Mouse (Mus musculus) lung, postnatal 0 days (tissue): ENCODE measurements at regions not wholly inside any gene's neighbourhood (a gene's known extent, or its start where the extent isn't known, plus 50 kb on each side); places are given as distances from the start of the nearest gene placed in this dataset.

Source experiments
- ATAC-seq: fragments of 200-750 bp; cut with Nextera tagmentation; 2 replicates; pipeline ENCODE4 v1.8.0; 2017; ENCODE audit warnings: moderate library complexity
- DNase-seq: peaks from one replicate; pipeline ENCODE4 v3.0.0-alpha.2; 2016; ENCODE audit warnings: low spot score
- H3K27ac ChIP-seq: fragments of 300-500 bp; sonication (generic); 2 replicates; pipeline ENCODE4 v1.5.1; 2014; ENCODE audit warnings: antibody characterized with exemption, mild to moderate bottlenecking, low read length, mixed read lengths
- H3K27me3 ChIP-seq: fragments of 300-500 bp; sonication (generic); replicated peaks from 2 replicates; pipeline ENCODE4 v1.6.1; 2014; ENCODE audit warnings: low read length, mixed read lengths; ENCODE audit not compliant: insufficient read depth
- H3K36me3 ChIP-seq: fragments of 300-500 bp; sonication (generic); 2 replicates; pipeline ENCODE4 v1.6.1; 2014; ENCODE audit warnings: low read length, mixed read lengths; ENCODE audit not compliant: insufficient read depth
- H3K4me1 ChIP-seq: fragments of 300-500 bp; sonication (generic); 2 replicates; pipeline ENCODE4 v1.6.1; 2014; ENCODE audit warnings: antibody characterized with exemption, low read depth, low read length, mixed read lengths; ENCODE audit not compliant: insufficient read depth
- H3K4me2 ChIP-seq: fragments of 300-500 bp; sonication (generic); replicated peaks from 2 replicates; pipeline ENCODE4 v1.6.1; 2014; ENCODE audit warnings: low read depth, mild to moderate bottlenecking, low read length, moderate library complexity, mixed read lengths
- H3K4me3 ChIP-seq: fragments of 300-500 bp; sonication (generic); 2 replicates; pipeline ENCODE4 v1.5.1; 2014; ENCODE audit warnings: low read depth, low read length
- H3K9ac ChIP-seq: fragments of 300-500 bp; sonication (generic); replicated peaks from 2 replicates; pipeline ENCODE4 v1.6.1; 2014; ENCODE audit warnings: low read depth, mild to moderate bottlenecking
- H3K9me3 ChIP-seq: fragments of 300-500 bp; sonication (generic); 2 replicates; pipeline ENCODE4 v1.6.1; 2016; ENCODE audit warnings: low read length, mixed read lengths
- CTCF ChIP-seq: IDR thresholded peaks from 2 replicates; pipeline ENCODE4 v1.5.1; 2016; ENCODE audit warnings: antibody characterized with exemption, mild to moderate bottlenecking
- EP300 ChIP-seq: IDR thresholded peaks from 2 replicates; pipeline ENCODE4 v1.6.1; 2016; ENCODE audit warnings: antibody characterized with exemption, mild to moderate bottlenecking, control low read depth
- WGBS: fragments of 180-500 bp; shearing (Covaris S2); extraction: QIAGEN DNeasy Blood & Tissue Kit; methylation state at CpG from one replicate; pipeline ENCODE4 v1.1.7; 2014; 5-methylcytosine and 5-hydroxymethylcytosine counted together

- Histone ChIP-seq H3K9ac (no peak overlapping the region), H3K36me3 (no peaks in the 10 kb centered on the region), H3K27me3 (no peaks in the 10 kb centered on the region), H3K9me3 (no peaks in the 10 kb centered on the region), H3K4me1 (no peaks in the 10 kb centered on the region), H3K4me3 (no peak overlapping the region), H3K4me2 (no peak overlapping the region), H3K27ac (no peak overlapping the region)
- 34% methylated on average over 2 of the region's 2 CpGs for WGBS
- no peak for ATAC-seq
- no peak; the same call in 1 of the 2 replicates for TF ChIP-seq EP300
- no peak for TF ChIP-seq CTCF
- no peak for DNase-seq
Observed at GRCm38 (mm10) chr4:10117964-10118363, 756.3 kb upstream of the 2610301B20Rik start.

- Histone ChIP-seq H3K36me3 (no peaks in the 10 kb centered on the region), H3K9me3 (no peaks in the 10 kb centered on the region), H3K4me2 (no peak overlapping the region), H3K4me1 (no peaks in the 10 kb centered on the region), H3K27me3 (no peaks in the 10 kb centered on the region), H3K4me3 (no peak overlapping the region), H3K9ac (no peak overlapping the region), H3K27ac (no peak overlapping the region)
- 55% methylated on average over 2 of the region's 2 CpGs for WGBS
- DNase-seq, result no peak
- TF ChIP-seq CTCF, result no peak
- no peak for TF ChIP-seq EP300
- no peak for ATAC-seq
Observed at GRCm38 (mm10) chr4:10124252-10124651, 750.0 kb upstream of the 2610301B20Rik start.

GRCm38 (mm10) chr4:10141238-10141934 lies 732.9 kb upstream of the 2610301B20Rik start:
- Histone ChIP-seq H3K27me3 (no peaks in the 10 kb centered on the region), H3K4me2 (no peak overlapping the region), H3K27ac (no peak overlapping the region), H3K4me3 (no peak overlapping the region), H3K4me1 (no peaks in the 10 kb centered on the region), H3K36me3 (no peaks in the 10 kb centered on the region), H3K9ac (no peak overlapping the region), H3K9me3 (no peaks in the 10 kb centered on the region)
- no peak for ATAC-seq
- 63% methylated on average over 6 of the region's 6 CpGs for WGBS
- TF ChIP-seq EP300 (no peak), CTCF (no peak)
- no peak for DNase-seq

- Histone ChIP-seq H3K27me3 (no peaks in the 10 kb centered on the region), H3K4me3 (no peak overlapping the region), H3K36me3 (no peaks in the 10 kb centered on the region), H3K9me3 (no peaks in the 10 kb centered on the region), H3K9ac (no peak overlapping the region), H3K27ac (no peak overlapping the region), H3K4me1 (no peaks in the 10 kb centered on the region), H3K4me2 (no peak overlapping the region)
- no peak for DNase-seq
- WGBS, result 53% methylated on average over 2 of the region's 2 CpGs
- TF ChIP-seq EP300 (no peak), CTCF (no peak)
- ATAC-seq, result no peak
Observed at GRCm38 (mm10) chr4:10149911-10150310, 724.4 kb upstream of the 2610301B20Rik start.

GRCm38 (mm10) chr4:10150501-10150900 lies 723.8 kb upstream of the 2610301B20Rik start:
- Histone ChIP-seq H3K9ac (no peak overlapping the region), H3K27me3 (no peaks in the 10 kb centered on the region), H3K4me3 (no peak overlapping the region), H3K9me3 (no peaks in the 10 kb centered on the region), H3K4me1 (no peaks in the 10 kb centered on the region), H3K4me2 (no peak overlapping the region), H3K36me3 (no peaks in the 10 kb centered on the region), H3K27ac (no peak overlapping the region)
- DNase-seq (peak; percentile 61), ATAC-seq (no peak)
- 9% methylated on average over 2 of the region's 2 CpGs for WGBS
- TF ChIP-seq EP300 (no peak), CTCF (peak; percentile 71)

- no peak overlapping the region for H3K27ac ChIP-seq
- H3K9me3 ChIP-seq, result no peaks in the 10 kb centered on the region
- H3K4me3 ChIP-seq, result no peak overlapping the region
- H3K4me2 ChIP-seq, result no peak overlapping the region
- TF ChIP-seq CTCF (no peak), EP300 (no peak)
- no peak for DNase-seq
- H3K27me3 ChIP-seq, result no peaks in the 10 kb centered on the region
- no peaks in the 10 kb centered on the region for H3K4me1 ChIP-seq
- H3K36me3 ChIP-seq, result no peaks in the 10 kb centered on the region
- no peak for ATAC-seq
- WGBS, result 75% methylated on average over 5 of the region's 5 CpGs
- H3K9ac ChIP-seq, result no peak overlapping the region
Observed at GRCm38 (mm10) chr4:10155705-10156390, 718.5 kb upstream of the 2610301B20Rik start.
